Mouse (Mus musculus): ENCODE results near the gene Kidins220. TPM values are rescaled to one million over a fixed set of nuclear protein-coding genes. Genes with fewer than 3 reads are reported as not detected.

Kidins220 gene
- polyA plus RNA-seq, 1 experiment = 66.4 TPM

DNA sequence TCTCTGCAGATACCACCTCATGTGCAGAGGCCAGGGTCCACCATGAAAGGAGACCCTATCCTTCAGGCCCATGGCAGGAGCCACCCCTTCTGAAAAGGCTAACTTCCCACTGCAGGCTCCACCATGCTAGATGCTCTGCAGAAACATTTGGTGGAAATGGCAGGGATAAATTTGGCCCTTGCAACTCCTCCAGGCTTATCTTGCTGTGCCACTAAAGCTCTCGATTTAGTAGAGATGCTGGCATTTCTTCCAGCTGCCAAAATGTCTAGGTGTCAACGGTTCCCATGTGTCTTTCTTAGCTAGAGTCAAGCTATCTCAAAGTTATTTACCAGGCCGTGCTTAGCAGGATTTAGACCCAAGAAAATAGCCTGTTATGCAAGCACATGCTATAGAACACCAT lies 99.6 kb downstream of the Kidins220 start:
- Histone ChIP-seq H3K27ac (ENCODE audit: insufficient read depth, low read depth, low read length) (no peak overlapping the region), H3K4me1 (ENCODE audit: control insufficient read depth, insufficient read depth, low read length) (no peaks in the 10 kb centered on the region), H3K4me3 (ENCODE audit: insufficient read depth, low read length) (no peak overlapping the region)
- TF ChIP-seq CTCF (IDR thresholded peaks at IDR 0.05; ENCODE audit: low read depth, low read length) (no peak), POLR2A (IDR thresholded peaks at IDR 0.05; ENCODE audit: borderline replicate concordance, low read depth, low read length) (no peak)

- TF ChIP-seq POLR2A (IDR thresholded peaks at IDR 0.05; ENCODE audit: borderline replicate concordance, low read depth, low read length) (no peak), CTCF (IDR thresholded peaks at IDR 0.05; ENCODE audit: low read depth, low read length) (no peak)
- Histone ChIP-seq H3K27ac (ENCODE audit: insufficient read depth, low read depth, low read length) (no peak overlapping the region), H3K4me3 (ENCODE audit: insufficient read depth, low read length) (no peak overlapping the region), H3K4me1 (ENCODE audit: control insufficient read depth, insufficient read depth, low read length) (no peaks in the 10 kb centered on the region)
These were observed 108.8 kb downstream of the Kidins220 start for GRCm38 (mm10) chr12:25083260-25084178.

DNA sequence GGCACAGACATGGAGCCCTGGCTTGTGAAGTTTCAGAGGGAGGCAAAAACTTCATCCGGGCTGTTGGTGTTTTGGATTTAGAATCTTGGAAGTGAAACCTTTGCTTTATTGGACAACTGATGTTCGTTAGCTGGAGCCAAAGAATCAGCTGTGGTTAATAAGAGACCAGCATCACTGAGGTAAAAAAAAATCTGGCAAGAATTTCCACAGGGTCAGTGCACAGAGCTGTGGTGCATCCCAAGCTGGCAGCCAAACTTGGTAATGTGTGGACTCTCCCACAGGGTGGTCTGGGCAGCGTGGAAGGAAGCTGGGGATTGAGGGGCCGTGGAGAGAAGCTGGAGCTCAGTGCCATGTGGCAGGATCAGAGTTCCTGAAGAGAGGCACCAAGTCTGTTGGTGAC lies 112.2 kb downstream of the Kidins220 start:
- no peak overlapping the region for H3K4me3 ChIP-seq (ENCODE audit: insufficient read depth, low read length)
- no peaks in the 10 kb centered on the region for H3K4me1 ChIP-seq (ENCODE audit: control insufficient read depth, insufficient read depth, low read length)
- no peak overlapping the region for H3K27ac ChIP-seq (ENCODE audit: insufficient read depth, low read depth, low read length)
- TF ChIP-seq POLR2A (IDR thresholded peaks at IDR 0.05; ENCODE audit: borderline replicate concordance, low read depth, low read length) (no peak), CTCF (IDR thresholded peaks at IDR 0.05; ENCODE audit: low read depth, low read length) (no peak)

- Histone ChIP-seq H3K4me1 (ENCODE audit: control insufficient read depth, insufficient read depth, low read length) (peaks cover 3% of the 10 kb centered on the region; the same call in 1 of the 2 replicates), H3K4me3 (ENCODE audit: insufficient read depth, low read length) (no peak overlapping the region), H3K27ac (ENCODE audit: insufficient read depth, low read depth, low read length) (no peak overlapping the region)
- no peak for TF ChIP-seq POLR2A (IDR thresholded peaks at IDR 0.05; ENCODE audit: borderline replicate concordance, low read depth, low read length)
- TF ChIP-seq CTCF (IDR thresholded peaks at IDR 0.05; ENCODE audit: low read depth, low read length) = no peak
These were observed 114.7 kb downstream of the Kidins220 start for GRCm38 (mm10) chr12:25089433-25089832.

DNA sequence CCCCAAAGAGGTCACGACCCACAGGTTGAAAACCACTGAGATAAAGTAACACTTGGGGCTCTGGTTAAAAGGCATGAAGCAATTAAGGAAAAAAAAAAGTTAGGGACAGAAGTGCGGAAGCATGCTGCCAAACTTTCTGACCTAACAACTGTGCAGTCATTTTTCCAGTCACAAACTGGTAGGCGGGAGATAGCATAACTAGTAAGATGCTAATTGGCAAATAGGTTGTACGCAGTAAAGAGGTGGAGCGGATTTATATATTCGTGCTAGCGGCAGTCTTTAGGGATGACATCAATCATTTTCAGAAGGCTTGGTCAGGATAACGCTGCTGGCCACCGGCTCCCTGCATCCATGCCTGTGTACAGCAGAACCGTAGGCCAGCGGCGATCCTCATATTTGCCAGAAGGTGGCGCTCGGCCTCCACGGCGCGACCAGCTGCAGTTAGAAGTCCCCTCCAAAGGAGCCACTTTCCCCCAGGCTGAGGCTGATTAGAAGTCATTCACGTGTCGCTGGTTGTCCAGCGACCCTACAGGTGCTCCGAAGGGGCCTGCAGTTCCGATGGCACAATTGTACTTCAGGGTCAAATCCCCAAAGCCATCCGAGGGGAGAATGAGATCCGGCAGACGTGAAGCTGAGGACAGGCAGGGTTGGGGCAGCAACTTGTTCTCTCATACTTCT lies 117.4 kb downstream of the Kidins220 start:
- Histone ChIP-seq H3K4me3 (ENCODE audit: insufficient read depth, low read length) (no peak overlapping the region), H3K27ac (ENCODE audit: insufficient read depth, low read depth, low read length) (no peak overlapping the region), H3K4me1 (ENCODE audit: control insufficient read depth, insufficient read depth, low read length) (peaks cover 4% of the 10 kb centered on the region; the same call in 1 of the 2 replicates)
- no peak for TF ChIP-seq POLR2A (IDR thresholded peaks at IDR 0.05; ENCODE audit: borderline replicate concordance, low read depth, low read length)
- TF ChIP-seq CTCF (IDR thresholded peaks at IDR 0.05; ENCODE audit: low read depth, low read length) = peak; percentile 97

GRCm38 (mm10) chr12:25092751-25093211 lies 118.1 kb downstream of the Kidins220 start:
- Histone ChIP-seq H3K27ac (ENCODE audit: insufficient read depth, low read depth, low read length) (no peak overlapping the region), H3K4me3 (ENCODE audit: insufficient read depth, low read length) (no peak overlapping the region), H3K4me1 (ENCODE audit: control insufficient read depth, insufficient read depth, low read length) (peaks cover 9% of the 10 kb centered on the region)
- TF ChIP-seq CTCF (IDR thresholded peaks at IDR 0.05; ENCODE audit: low read depth, low read length) = no peak
- TF ChIP-seq POLR2A (IDR thresholded peaks at IDR 0.05; ENCODE audit: borderline replicate concordance, low read depth, low read length) = no peak

GRCm38 (mm10) chr12:25093241-25093774 lies 118.6 kb downstream of the Kidins220 start:
- H3K27ac ChIP-seq (ENCODE audit: insufficient read depth, low read depth, low read length) = no peak overlapping the region
- no peak overlapping the region for H3K4me3 ChIP-seq (ENCODE audit: insufficient read depth, low read length)
- TF ChIP-seq CTCF (IDR thresholded peaks at IDR 0.05; ENCODE audit: low read depth, low read length) = no peak
- TF ChIP-seq POLR2A (IDR thresholded peaks at IDR 0.05; ENCODE audit: borderline replicate concordance, low read depth, low read length) = no peak
- H3K4me1 ChIP-seq (ENCODE audit: control insufficient read depth, insufficient read depth, low read length) = peaks cover 14% of the 10 kb centered on the region

DNA sequence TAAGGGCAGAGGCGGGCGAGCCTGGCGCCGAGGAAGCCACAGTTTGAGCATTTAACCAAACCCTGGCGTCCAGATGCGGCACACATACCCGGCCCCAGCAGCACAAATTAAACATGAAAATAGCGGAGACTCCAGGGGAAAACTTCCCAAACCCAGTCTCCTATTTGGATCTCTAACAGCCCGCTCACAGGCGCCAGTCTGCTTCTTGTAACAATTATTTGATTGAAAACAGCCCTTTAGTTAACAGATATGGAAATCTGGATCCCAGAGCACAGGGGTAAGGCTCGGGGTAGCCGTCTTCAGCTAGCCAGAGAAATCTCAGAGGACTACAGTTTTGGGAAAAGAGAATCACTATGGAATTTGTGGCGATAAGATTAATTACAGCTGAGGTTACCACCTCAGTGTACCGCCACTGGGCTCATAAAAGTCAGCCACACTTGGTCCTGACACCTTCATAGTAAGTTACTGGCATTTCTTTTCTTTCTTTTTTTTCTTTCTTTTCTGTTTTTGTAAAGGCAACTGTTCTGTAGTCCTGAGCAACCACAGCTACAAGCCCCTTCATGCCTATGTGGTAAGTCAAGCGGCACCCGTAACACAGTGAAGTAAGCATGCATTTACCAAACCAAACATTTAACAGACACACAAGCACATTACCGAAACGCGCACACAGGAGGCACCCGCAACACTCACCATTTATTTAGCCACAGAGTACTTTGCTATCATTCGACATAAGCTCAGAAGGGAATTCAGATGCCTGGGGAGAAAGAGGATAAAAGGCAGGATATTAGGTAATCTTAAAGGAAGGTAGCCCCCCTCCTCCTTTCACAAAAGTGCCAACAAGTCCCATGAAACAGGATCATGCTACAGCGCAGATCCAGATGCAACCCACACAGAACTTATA lies 120.1 kb downstream of the Kidins220 start:
- Histone ChIP-seq H3K4me3 (ENCODE audit: insufficient read depth, low read length) (peak overlapping the region; percentile 82), H3K4me1 (ENCODE audit: control insufficient read depth, insufficient read depth, low read length) (peaks cover 14% of the 10 kb centered on the region), H3K27ac (ENCODE audit: insufficient read depth, low read depth, low read length) (no peak overlapping the region)
- TF ChIP-seq POLR2A (IDR thresholded peaks at IDR 0.05; ENCODE audit: borderline replicate concordance, low read depth, low read length) = no peak
- TF ChIP-seq CTCF (IDR thresholded peaks at IDR 0.05; ENCODE audit: low read depth, low read length) = no peak

DNA sequence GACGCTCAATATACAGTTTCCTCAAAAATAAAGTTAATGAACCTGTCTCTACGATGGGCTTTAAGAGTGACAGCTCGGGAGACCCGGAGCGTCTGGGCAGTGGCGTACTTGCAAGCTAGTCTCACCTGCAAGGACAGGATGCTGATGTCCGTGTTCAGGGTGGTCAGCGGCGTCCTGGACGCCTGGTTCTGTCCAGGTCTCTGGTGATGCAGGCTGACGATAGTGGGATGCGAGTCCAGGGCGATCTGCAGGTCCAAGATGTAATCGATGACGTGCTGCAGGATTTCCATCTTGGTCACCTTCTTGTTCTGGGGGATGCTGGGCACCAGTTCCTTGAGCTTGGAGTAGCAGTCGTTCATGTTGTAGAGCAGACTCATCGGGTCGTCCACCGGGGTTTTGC lies 120.8 kb downstream of the Kidins220 start:
- no peak for TF ChIP-seq CTCF (IDR thresholded peaks at IDR 0.05; ENCODE audit: low read depth, low read length)
- TF ChIP-seq POLR2A (IDR thresholded peaks at IDR 0.05; ENCODE audit: borderline replicate concordance, low read depth, low read length) = no peak
- Histone ChIP-seq H3K4me3 (ENCODE audit: insufficient read depth, low read length) (peak overlapping the region; percentile 82), H3K4me1 (ENCODE audit: control insufficient read depth, insufficient read depth, low read length) (peaks cover 14% of the 10 kb centered on the region), H3K27ac (ENCODE audit: insufficient read depth, low read depth, low read length) (no peak overlapping the region)
